Mouse (Mus musculus): ENCODE measurements around the gene Spag17. TPM values are rescaled to one million over a fixed set of nuclear protein-coding genes. Genes with fewer than 3 reads are reported as not detected.

Gene Spag17
- polyA plus RNA-seq, 1 experiment from 2014 or later: 1.9 TPM

DNA sequence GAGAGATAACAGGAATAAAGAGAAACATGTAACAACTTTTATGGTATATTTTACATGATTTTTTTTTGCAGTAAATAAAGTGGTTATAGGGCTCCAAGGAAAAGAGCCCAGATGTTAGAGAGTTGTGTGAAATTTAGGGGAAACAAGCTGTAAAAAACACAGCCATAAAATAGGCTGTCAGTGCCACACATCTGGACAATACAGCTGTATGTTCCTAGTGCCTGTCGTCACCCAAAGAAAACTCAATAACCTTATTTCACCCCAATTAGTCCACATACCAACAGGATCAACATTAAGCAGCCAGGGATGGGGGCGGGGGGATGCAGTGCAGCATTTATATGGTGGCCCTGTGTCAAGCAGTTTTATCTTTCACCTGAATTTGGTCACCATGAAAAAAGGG, 81.1 kb downstream of the Spag17 start:
- WGBS: 22% methylated on average over 2 of the region's 2 CpGs
- Histone ChIP-seq H3K9ac (no peak overlapping the region), H3K27me3 (peaks cover 7% of the 10 kb centered on the region; the same call in 1 of the 2 replicates), H3K4me3 (no peak overlapping the region), H3K9me3 (no peaks in the 10 kb centered on the region), H3K36me3 (no peaks in the 10 kb centered on the region), H3K27ac (no peak overlapping the region), H3K4me2 (replicated peaks) (no peak overlapping the region), H3K4me1 (peaks cover 12% of the 10 kb centered on the region)
- ATAC-seq (ENCODE audit: insufficient number of reproducible peaks, insufficient read depth, low FRiP score, low TSS enrichment): no peak

DNA sequence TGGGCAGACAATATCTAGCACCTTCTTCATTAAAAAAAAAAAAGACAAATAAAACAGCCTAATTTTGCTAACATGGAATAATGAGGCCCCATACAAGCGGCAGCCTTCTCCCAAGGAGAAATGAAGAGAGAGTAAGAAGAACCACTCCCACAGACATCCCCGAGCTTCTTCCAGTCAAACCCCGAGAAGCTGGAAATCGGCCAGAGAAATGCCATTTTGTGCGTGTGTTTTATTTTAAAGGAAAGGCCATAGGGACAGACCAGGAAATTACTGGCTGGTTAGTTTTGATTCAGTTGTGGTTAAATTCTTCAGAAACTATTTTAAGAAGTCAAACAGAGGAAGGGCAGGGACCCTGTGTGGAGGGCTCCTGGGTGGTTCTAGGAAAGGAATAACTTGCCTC, 85.6 kb downstream of the Spag17 start:
- Histone ChIP-seq H3K4me3 (no peak overlapping the region), H3K27me3 (0 out of 2 replicates have a peak, but pooled peaks cover 2% of the 10 kb centered on the region), H3K27ac (no peak overlapping the region), H3K4me2 (replicated peaks) (no peak overlapping the region), H3K4me1 (peaks cover 9% of the 10 kb centered on the region), H3K36me3 (no peaks in the 10 kb centered on the region), H3K9me3 (no peaks in the 10 kb centered on the region), H3K9ac (no peak overlapping the region)
- no peak for ATAC-seq (ENCODE audit: insufficient number of reproducible peaks, insufficient read depth, low FRiP score, low TSS enrichment)
- WGBS: 31% methylated on average over 5 of the region's 5 CpGs

DNA sequence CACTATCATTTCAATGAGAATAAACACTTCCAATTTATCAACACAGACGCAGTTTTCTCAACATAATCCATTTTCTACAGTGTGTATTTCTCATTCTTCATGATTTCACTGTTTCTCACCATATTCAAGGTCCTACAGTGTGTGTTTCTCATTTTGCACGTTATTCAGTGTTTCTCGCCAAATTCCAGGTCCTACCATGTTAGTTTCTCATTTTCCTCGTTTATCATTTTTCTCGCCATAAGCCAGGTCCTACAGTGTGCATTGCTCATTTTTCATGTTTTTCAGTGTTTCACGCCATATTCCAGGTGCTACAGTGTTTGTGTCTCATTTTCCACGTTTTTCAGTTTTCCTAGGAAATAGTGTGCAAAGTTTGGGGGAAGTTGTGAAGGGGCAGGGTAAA, 95.8 kb downstream of the Spag17 start:
- H3K36me3 ChIP-seq: no peaks in the 10 kb centered on the region
- no peak overlapping the region for H3K27ac ChIP-seq
- H3K4me1 ChIP-seq: no peaks in the 10 kb centered on the region
- 59% methylated on average over 7 of the region's 7 CpGs for WGBS
- ATAC-seq (ENCODE audit: insufficient number of reproducible peaks, insufficient read depth, low FRiP score, low TSS enrichment): no peak
- no peak overlapping the region for H3K4me2 ChIP-seq (replicated peaks)
- no peak overlapping the region for H3K4me3 ChIP-seq
- no peak overlapping the region for H3K9ac ChIP-seq
- H3K9me3 ChIP-seq: no peaks in the 10 kb centered on the region
- H3K27me3 ChIP-seq: no peaks in the 10 kb centered on the region

DNA sequence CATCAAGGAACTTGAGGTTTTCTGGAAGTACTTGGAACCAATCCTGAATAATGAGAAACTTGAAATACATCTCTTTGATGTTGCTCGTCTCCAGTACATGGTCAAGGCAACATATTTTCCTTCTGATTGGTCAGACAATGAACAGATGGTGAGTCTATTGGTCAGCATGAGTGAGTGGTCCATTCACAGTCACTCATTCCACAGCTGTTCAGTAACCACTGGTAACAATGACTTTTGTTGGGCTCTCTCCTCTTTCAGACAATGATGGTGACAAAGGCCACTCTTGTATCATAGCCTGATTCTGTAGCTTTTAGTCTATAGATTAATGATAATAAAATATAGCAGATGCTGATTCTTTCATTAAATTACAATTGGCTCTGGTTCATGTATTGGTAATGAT, 119.5 kb downstream of the Spag17 start:
- WGBS: 58% methylated on average over 1 of the region's 1 CpGs
- no peaks in the 10 kb centered on the region for H3K36me3 ChIP-seq
- H3K9ac ChIP-seq: no peak overlapping the region
- no peak overlapping the region for H3K27ac ChIP-seq
- H3K9me3 ChIP-seq: no peaks in the 10 kb centered on the region
- no peaks in the 10 kb centered on the region for H3K4me1 ChIP-seq
- H3K4me3 ChIP-seq: no peak overlapping the region
- ATAC-seq (ENCODE audit: insufficient number of reproducible peaks, insufficient read depth, low FRiP score, low TSS enrichment): no peak
- no peaks in the 10 kb centered on the region for H3K27me3 ChIP-seq
- no peak overlapping the region for H3K4me2 ChIP-seq (replicated peaks)

DNA sequence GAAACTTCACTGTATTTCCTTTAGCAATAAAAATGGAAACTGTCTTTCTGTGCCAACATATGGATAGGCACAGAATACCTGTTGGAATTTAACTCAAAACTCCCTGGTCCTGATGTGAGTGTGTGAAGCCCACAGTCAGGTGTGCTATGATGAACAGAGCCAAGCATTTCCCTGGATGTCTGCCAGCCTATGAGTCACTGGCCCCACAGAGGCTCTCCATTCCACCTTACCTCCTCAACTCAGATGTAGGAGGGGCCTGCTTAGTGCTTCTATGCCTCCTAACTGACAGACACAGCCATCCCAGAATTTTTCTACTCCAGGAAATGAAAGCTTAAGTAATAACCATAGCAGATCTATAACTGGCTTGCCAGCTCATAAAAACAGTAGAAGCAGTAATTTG, 124.6 kb downstream of the Spag17 start:
- no peak overlapping the region for H3K27ac ChIP-seq
- H3K4me3 ChIP-seq: no peak overlapping the region
- no peak overlapping the region for H3K9ac ChIP-seq
- no peak for ATAC-seq (ENCODE audit: insufficient number of reproducible peaks, insufficient read depth, low FRiP score, low TSS enrichment)
- H3K4me2 ChIP-seq (replicated peaks): no peak overlapping the region
- H3K27me3 ChIP-seq: no peaks in the 10 kb centered on the region
- H3K4me1 ChIP-seq: no peaks in the 10 kb centered on the region
- H3K9me3 ChIP-seq: no peaks in the 10 kb centered on the region
- no peaks in the 10 kb centered on the region for H3K36me3 ChIP-seq

DNA sequence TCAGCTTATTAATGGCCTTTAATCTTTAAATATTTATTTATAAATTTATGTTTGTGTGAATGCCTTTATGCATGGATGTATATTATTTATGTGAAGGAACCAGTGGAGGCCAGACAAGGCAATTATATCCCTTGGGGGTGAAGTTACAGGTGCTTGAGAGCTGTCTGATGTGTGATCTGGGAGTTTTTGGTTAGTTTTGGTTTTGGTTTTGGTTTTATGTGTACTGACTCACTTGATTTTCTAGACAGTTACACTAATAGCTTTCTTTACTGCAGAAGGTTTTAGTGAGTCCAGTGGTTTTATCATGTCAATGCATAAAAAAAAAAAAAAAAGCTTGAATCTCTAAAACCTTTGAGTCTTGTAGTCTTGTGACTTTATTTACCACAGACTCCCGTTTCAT, 128.9 kb downstream of the Spag17 start:
- Histone ChIP-seq H3K36me3 (no peaks in the 10 kb centered on the region), H3K4me1 (no peaks in the 10 kb centered on the region), H3K9ac (no peak overlapping the region), H3K27me3 (no peaks in the 10 kb centered on the region), H3K27ac (no peak overlapping the region), H3K4me2 (replicated peaks) (no peak overlapping the region), H3K9me3 (no peaks in the 10 kb centered on the region), H3K4me3 (no peak overlapping the region)
- ATAC-seq (ENCODE audit: insufficient number of reproducible peaks, insufficient read depth, low FRiP score, low TSS enrichment): no peak
- 90% methylated on average over 1 of the region's 1 CpGs for WGBS

DNA sequence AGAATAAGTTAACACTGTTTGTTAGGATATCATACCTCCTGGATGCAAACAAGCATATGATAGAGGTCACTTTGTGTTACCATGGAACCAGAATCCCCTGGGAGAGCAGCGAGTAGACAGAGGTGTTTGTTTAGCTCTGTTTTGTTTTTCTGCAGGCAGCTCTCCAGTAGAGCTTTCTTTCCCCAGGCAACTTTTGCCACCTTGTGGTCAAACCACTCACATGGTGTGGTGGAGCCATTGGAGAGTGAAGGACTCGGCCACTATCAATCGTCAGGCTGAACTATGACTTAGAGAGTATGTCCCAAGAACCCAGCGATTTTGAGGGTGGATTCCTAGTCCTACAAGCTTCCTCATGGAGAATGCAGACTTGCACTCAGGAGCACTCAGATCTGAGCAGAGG, 146.1 kb downstream of the Spag17 start:
- Histone ChIP-seq H3K9me3 (no peaks in the 10 kb centered on the region), H3K36me3 (no peaks in the 10 kb centered on the region), H3K27me3 (no peaks in the 10 kb centered on the region), H3K4me1 (peaks cover 14% of the 10 kb centered on the region), H3K9ac (no peak overlapping the region), H3K27ac (no peak overlapping the region), H3K4me3 (no peak overlapping the region), H3K4me2 (replicated peaks) (no peak overlapping the region)
- no peak for ATAC-seq (ENCODE audit: insufficient number of reproducible peaks, insufficient read depth, low FRiP score, low TSS enrichment)
- whole genome bisulfite sequencing: 41% methylated on average over 4 of the region's 4 CpGs

DNA sequence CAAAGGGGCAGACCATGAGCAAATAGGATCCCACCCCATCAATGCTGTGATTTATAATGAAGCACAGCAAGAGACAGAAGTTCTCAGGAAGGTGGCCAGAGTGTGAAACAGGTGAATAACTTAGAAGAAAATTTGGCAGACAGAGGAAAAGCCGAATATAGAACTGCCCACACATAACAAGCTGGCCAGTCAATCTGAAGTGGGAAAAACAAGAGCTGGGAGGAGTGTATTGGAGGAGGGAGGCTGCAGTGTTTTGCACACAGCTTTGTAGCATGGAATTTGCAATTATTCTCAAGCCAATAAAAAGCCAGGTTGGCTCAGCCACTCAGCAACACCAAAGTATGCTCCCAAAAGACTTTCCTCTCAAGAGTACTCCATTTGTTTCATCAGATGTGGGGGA, 147.8 kb downstream of the Spag17 start:
- Histone ChIP-seq H3K9me3 (no peaks in the 10 kb centered on the region), H3K4me1 (peaks cover 14% of the 10 kb centered on the region), H3K4me3 (no peak overlapping the region), H3K27me3 (no peaks in the 10 kb centered on the region), H3K9ac (no peak overlapping the region), H3K36me3 (no peaks in the 10 kb centered on the region), H3K27ac (no peak overlapping the region), H3K4me2 (replicated peaks) (no peak overlapping the region)
- ATAC-seq (ENCODE audit: insufficient number of reproducible peaks, insufficient read depth, low FRiP score, low TSS enrichment): no peak
- 75% methylated on average over 1 of the region's 1 CpGs for WGBS

DNA sequence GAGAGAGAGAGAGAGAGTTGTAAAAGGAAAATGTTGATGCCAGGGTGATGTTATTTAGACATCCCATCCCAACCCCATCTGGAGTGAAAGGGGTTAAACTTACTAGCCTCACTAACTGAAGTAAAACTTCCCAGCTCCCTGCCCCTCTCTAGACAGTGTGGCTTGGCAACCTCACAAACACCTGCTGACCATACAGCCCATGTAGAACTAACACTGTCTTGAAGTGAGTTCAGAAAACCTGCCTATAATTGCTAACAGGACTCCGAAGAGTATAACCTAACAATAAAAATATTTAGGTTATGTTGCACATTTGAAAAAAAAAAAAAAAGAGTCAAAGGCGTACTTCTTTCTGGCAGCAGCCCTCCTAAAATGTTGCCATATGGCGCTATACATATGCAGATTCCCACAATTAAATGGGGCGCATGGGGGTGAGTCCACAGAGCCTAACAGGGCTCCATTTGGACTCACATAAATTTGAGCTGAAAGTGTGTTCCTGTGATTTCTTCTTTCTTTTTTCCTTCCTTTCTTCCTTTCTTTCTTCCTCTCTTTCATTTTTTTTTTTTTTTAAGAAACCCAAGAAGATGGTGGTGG, 149.3 kb downstream of the Spag17 start:
- peak; percentile 85 for ATAC-seq (ENCODE audit: insufficient number of reproducible peaks, insufficient read depth, low FRiP score, low TSS enrichment)
- Histone ChIP-seq H3K4me3 (no peak overlapping the region), H3K4me1 (peaks cover 11% of the 10 kb centered on the region), H3K9me3 (no peaks in the 10 kb centered on the region), H3K27me3 (no peaks in the 10 kb centered on the region), H3K9ac (no peak overlapping the region), H3K27ac (no peak overlapping the region), H3K4me2 (replicated peaks) (no peak overlapping the region), H3K36me3 (no peaks in the 10 kb centered on the region)
- WGBS: 44% methylated on average over 4 of the region's 4 CpGs

DNA sequence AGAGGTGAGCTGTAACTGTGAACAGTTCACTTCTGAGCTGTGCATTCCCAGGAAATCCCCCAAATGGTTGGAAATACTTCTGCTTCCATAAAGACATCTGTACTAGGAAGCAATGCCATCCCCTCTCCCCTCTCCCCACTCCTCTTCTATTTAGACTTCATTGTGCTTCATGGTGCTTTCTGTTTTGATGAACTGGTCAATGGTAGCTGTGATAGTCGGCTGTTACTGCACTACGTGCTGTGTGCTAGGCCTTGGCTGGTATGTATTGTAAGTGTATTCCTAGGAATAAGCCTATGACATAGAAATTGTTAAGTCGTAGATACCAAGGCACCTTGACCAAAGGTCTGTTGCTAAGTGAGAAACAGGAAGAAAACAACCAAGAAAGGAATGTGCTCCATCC, 149.9 kb downstream of the Spag17 start:
- ATAC-seq (ENCODE audit: insufficient number of reproducible peaks, insufficient read depth, low FRiP score, low TSS enrichment): no peak
- Histone ChIP-seq H3K36me3 (no peaks in the 10 kb centered on the region), H3K27ac (no peak overlapping the region), H3K4me1 (peaks cover 11% of the 10 kb centered on the region), H3K9me3 (no peaks in the 10 kb centered on the region), H3K9ac (no peak overlapping the region), H3K27me3 (no peaks in the 10 kb centered on the region), H3K4me2 (replicated peaks) (no peak overlapping the region), H3K4me3 (no peak overlapping the region)
- WGBS: 82% methylated on average over 3 of the region's 3 CpGs

DNA sequence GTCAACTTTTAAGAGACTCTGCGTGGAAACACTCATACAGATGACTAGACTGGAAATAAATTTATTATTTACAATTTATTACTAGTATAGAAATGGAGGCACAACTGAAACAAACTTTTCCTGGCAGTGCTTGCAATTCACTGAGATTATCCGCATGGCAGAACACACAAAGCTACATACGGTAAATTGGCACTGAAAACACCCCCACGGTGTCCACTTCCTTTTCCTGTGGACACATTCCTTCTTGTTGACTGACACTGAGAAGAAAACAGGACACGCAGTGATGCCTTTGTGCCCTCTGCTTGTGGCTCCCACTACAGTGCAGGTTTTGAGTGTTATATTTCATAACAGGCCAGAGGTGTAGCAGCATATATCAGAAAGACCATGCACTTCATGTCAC, 151.6 kb downstream of the Spag17 start:
- WGBS: 74% methylated on average over 5 of the region's 5 CpGs
- Histone ChIP-seq H3K9me3 (no peaks in the 10 kb centered on the region), H3K4me2 (replicated peaks) (no peak overlapping the region), H3K4me1 (peaks cover 11% of the 10 kb centered on the region), H3K9ac (no peak overlapping the region), H3K27ac (no peak overlapping the region), H3K27me3 (no peaks in the 10 kb centered on the region), H3K36me3 (no peaks in the 10 kb centered on the region), H3K4me3 (no peak overlapping the region)
- no peak for ATAC-seq (ENCODE audit: insufficient number of reproducible peaks, insufficient read depth, low FRiP score, low TSS enrichment)

DNA sequence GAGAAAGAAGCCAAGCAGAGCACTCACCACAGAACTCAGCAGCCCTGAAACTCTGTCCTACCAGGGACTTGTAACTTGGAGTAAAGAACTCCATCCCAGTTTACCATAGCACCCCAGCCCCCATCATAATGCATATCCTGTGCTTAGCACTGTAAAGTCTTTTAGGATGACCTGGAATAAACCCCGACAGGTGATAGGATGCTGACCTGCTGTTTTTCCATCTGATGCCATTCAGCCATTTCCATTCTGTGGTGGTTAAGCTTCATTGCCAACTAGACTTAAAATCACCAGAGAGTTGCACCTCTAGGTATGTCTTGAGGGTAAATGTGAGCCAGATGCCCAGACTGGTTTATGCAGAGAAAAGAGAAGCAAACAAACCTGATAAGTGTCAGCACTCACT, 189.2 kb downstream of the Spag17 start:
- no peak overlapping the region for H3K4me3 ChIP-seq
- H3K27ac ChIP-seq: no peak overlapping the region
- H3K36me3 ChIP-seq: no peaks in the 10 kb centered on the region
- H3K9ac ChIP-seq: no peak overlapping the region
- no peak overlapping the region for H3K4me2 ChIP-seq (replicated peaks)
- H3K4me1 ChIP-seq: no peaks in the 10 kb centered on the region
- H3K9me3 ChIP-seq: no peaks in the 10 kb centered on the region
- ATAC-seq (ENCODE audit: insufficient number of reproducible peaks, insufficient read depth, low FRiP score, low TSS enrichment): no peak
- H3K27me3 ChIP-seq: no peaks in the 10 kb centered on the region
- WGBS: 83% methylated on average over 1 of the region's 1 CpGs
